Mouse (Mus musculus) fibroblast of lung, adult 2 months (primary cell): ENCODE data around the gene Fbxo7.
A peak's percentile ranks its signal among the peaks of the same experiment; 100 is the strongest.

Experiments used
- DNase-seq: peaks from one replicate; pipeline ENCODE4 v3.0.0-alpha.2; 2011; ENCODE audit warnings: low read depth

Fbxo7 gene

GRCm38 (mm10) chr10:86043651-86044050, 21.9 kb downstream of the Fbxo7 start:
- DNase-seq, result no peak

- no peak for DNase-seq
Observed at GRCm38 (mm10) chr10:86044066-86044465, 22.3 kb downstream of the Fbxo7 start.

- DNase-seq, result no peak
Observed at GRCm38 (mm10) chr10:86046371-86046770, 24.6 kb downstream of the Fbxo7 start.

DNA sequence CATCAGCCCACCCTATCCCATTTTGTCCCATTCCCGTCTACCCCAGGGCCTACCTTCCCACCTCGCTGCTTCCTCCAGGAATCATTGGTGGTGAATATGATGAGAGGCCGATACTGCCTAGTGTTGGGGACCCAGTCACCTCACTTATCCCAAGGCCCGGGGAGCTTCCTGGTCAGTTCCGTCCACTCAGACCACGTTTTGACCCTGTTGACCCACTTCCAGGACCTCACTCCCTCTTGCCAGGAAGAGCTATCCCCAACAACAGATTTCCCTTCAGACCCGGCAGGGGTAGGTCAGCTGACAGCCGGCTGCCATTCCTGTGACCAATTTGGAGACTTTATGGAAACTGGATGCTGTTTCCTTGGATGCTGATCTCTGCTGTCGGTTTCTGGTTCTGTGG, 26.0 kb downstream of the Fbxo7 start:
- no peak for DNase-seq

DNA sequence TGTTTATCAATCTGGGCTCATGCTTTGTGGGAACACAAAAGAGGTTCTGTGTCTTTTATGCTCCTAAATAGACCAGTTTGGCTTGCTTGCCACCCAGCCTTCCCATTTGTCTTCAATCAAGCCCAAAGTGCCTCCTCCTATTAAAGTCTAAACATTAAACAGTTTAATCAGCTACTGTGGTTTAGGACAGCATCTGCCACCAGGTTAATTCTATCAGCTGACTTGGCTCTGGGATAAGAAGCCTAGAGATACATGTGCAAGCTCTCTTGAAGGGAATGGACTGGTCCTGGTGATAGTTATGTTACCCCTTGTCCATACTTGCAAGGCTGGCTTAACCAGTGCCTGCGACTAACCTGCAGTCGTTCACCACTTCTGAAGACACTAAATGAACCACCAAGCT, 28.8 kb downstream of the Fbxo7 start:
- DNase-seq, result no peak

DNA sequence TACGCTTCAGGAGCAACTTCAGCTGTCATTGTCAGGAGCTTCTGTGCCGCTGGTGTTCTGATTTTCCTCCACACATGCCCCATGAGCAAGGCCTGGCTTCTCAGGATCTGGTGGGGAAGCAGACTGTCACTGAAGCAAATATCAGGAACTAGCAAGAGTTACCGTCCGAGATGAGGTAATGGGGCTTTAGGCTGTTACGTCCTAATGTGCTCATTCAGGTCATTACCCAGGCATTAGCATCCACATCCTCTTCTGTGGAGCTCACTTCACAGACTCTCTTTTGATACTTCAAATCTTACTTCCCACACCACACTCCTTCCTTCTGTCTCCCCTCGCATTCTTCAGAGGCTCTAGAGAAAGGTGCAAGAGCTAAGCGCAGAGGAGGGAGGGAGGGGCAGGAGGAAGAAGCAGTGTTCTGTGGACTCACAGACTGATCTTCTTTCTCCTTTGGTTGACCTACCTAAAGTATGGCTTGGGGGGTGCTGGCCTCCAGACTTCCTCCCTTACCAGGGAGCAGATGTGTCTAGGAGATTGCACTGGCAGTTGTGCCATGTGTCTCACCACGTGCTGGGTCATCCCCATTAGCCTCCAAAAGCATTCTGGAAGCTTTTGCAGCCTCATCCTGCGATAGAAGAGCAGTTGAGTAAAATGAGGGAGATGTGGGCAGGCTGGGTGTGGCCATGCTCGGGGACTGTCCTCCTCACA, 31.2 kb downstream of the Fbxo7 start:
- DNase-seq, result no peak

- DNase-seq, result no peak
Observed at GRCm38 (mm10) chr10:86056297-86056903, 34.6 kb downstream of the Fbxo7 start.

GRCm38 (mm10) chr10:86057286-86057685, 35.5 kb downstream of the Fbxo7 start:
- no peak for DNase-seq

DNA sequence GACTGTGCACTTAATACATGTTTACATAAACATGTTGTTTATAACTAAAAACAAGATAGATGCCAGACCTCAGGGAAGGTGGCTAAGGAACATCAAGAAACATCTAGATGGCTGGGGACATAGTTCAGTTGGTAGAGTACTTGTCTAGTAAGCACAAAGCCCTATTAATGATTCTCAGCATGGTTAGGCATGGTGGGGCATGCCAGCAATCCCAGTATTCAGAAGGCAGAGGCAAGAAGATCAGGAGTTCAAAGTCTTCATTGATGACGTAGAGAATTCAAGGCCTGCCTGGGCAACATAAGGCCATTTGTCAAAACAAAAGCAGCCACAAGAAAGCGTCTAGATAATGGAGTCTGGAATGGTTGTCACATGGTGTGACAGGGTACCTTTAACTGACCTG, 35.9 kb downstream of the Fbxo7 start:
- no peak for DNase-seq

DNA sequence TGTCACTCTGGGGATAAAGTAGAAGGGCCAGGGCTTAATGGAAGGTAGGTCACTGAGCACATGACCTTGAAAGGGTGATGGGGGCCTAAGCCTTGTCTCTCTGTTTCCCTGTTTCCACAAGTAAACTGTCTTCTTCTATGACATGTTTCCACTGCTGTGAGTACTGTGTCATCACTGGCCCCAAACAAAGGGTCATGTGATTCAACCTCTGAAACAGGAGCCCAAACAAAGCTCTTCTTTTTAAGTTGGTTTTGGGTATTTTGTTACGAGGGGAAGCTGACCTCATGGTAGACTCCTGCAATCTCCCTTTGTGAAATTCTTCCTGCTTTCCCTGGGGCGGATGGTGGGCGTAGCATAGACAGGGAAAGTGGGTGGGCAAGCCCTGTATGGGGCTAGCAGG, 38.5 kb downstream of the Fbxo7 start:
- DNase-seq, result no peak

DNA sequence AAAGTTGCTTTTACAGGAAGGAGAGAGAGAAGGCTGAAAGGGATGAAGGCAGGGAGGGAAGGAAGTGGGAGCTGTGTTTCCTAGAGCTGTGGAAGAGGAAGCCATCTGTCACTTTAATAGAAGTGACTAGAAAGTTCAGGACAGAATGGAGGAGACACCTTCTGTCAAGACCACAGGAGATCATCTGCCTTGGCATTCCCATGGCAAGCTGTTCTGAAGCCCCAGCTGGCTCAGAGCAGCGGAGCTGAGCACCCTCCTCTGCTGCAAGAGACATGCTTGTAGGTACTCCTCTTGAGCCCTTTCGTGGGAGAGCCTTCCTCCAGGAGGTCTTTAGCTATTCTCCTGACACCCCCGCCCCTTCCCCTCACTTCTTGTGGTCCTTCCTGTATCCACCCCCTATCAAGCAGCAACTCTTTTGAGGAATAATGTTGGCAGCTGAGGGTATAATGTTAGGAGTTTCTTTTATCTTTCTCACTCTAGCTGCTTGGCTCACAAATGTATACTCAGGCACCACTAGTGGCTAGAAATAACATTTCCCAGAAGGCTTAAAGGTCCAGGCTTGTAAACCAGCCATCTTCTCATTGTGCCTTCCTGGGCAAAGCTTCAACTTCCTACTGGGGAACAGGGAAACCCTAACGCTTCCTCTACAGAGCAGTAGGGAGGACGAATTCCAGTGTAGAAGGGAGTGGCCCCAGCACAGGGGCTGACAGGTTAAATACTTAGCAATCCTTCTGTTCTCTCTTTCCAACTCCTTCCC, 40.7 kb downstream of the Fbxo7 start:
- DNase-seq, result no peak

GRCm38 (mm10) chr10:86063018-86063384, 41.2 kb downstream of the Fbxo7 start:
- no peak for DNase-seq

GRCm38 (mm10) chr10:86064937-86065336, 43.2 kb downstream of the Fbxo7 start:
- DNase-seq, result peak; percentile 75

- DNase-seq, result no peak
Observed at GRCm38 (mm10) chr10:86065661-86066060, 43.9 kb downstream of the Fbxo7 start.

DNA sequence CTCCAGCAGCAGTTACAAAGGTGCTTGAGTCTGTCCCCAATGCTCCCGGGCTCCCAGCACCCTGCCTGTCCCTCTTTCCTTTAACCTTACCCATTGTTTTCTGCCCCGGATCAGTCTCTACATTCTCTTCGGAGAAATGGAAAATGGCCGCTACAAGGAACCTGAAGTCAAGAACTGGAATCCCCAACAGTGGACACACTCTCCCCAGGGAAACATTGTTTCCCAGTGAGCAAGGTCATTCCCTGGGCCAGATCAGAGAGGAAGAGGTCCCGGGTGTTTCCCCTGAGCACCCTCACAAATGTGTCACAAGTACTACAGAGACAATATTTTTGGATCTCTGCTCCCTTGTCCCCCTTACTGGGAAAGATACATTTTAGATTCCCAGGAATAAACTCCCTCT, 44.9 kb downstream of the Fbxo7 start:
- DNase-seq, result no peak

GRCm38 (mm10) chr10:86067911-86068310, 46.1 kb downstream of the Fbxo7 start:
- no peak for DNase-seq

GRCm38 (mm10) chr10:86069341-86069740, 47.6 kb downstream of the Fbxo7 start:
- DNase-seq, result no peak

GRCm38 (mm10) chr10:86070751-86071150, 49.0 kb downstream of the Fbxo7 start:
- DNase-seq, result no peak

- DNase-seq, result no peak
Observed at GRCm38 (mm10) chr10:86074134-86074533, 52.4 kb downstream of the Fbxo7 start.

DNA sequence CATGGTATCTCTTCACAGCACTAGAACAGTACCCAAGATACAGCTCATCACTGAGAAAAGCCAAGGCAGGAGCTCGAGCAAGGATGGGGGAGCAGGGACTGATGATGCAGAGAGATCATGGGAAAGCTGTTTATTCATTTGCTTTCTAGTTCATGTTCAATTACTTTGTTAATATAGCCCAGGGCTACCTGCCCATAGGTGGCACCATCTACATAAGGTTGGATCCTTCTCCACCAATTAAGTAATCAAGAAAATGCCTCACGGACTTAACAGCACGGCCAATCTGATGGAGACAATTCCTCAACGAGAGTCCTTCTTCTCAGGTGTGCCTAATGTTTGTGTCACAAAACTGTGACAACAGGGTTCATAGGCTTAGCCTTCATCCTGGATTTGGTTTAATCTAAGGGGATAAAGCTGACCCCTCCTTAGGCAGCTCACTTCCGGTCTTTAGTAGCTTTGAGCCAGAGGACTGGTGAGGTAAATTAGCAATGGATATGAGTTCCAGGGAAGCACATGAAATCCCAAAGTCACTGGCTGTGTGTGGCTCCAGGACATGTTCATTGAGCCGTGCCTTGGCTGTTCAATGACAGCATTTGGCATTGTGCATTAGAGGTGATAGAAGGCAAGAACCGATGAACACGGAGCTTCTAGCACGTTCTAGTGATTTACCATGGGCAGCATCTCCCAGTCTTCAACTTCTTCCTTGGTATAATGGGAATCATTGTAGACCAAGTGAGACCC, 53.4 kb downstream of the Fbxo7 start:
- DNase-seq, result no peak

- no peak for DNase-seq
Observed at GRCm38 (mm10) chr10:86077272-86077671, 55.5 kb downstream of the Fbxo7 start.

DNA sequence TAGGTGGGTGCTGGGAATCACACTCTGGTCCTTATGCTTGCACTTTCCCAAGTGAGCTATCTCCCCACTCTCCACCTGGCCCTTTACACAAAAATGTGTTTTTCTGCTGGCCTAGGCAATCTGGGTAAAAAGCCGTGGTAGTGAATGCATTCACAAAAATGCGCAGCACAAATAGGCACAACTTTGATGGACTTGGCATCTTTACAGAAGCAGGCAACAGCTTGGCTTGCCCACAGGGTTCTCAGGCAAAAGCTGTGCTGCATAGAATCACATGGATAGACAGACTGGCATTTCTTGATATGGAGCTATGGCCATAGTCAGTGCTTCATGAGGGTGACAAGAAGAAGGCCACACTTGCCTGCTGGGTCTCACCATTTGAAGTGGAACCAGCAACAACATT, 57.0 kb downstream of the Fbxo7 start:
- DNase-seq, result no peak

DNA sequence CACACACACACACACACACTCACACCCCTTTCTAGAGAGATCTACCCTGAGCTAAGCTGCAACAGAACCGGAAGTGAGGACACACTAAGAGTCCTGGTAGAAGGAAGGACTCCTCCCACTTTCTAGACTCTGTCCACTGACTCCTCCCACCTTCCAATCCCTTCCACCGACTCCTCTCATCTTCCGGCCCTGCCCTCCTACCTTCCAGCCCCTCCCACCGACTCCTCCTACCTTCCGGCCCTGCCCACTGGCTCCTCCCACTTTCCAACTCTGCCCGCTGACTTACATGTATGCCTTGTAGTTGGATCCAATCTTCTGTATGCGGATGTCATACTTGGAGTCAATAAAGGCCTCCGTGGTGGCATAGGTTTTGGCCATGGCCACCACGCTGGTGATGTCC, 58.1 kb downstream of the Fbxo7 start:
- DNase-seq, result no peak
